Mouse (Mus musculus) cerebellum, adult 8-10 months (tissue): ENCODE measurements around the gene Rnf145.

ENCODE experiments used
- DNase-seq: peaks from one replicate; pipeline ENCODE4 v3.0.0; 2022

The Rnf145 gene

GRCm38 (mm10) chr11:44538101-44538500 lies 19.3 kb downstream of the Rnf145 start:
- DNase-seq: no peak

GRCm38 (mm10) chr11:44538501-44539290 lies 19.9 kb downstream of the Rnf145 start:
- no peak for DNase-seq

GRCm38 (mm10) chr11:44539291-44539930 lies 20.6 kb downstream of the Rnf145 start:
- DNase-seq: no peak

- DNase-seq: no peak
Measured at GRCm38 (mm10) chr11:44540243-44540642, 21.5 kb downstream of the Rnf145 start.

- no peak for DNase-seq
Measured at GRCm38 (mm10) chr11:44541280-44541679, 22.5 kb downstream of the Rnf145 start.

- no peak for DNase-seq
Measured at GRCm38 (mm10) chr11:44541813-44542212, 23.0 kb downstream of the Rnf145 start.

GRCm38 (mm10) chr11:44543593-44543992 lies 24.8 kb downstream of the Rnf145 start:
- no peak for DNase-seq

- no peak for DNase-seq
Measured at GRCm38 (mm10) chr11:44543996-44544395, 25.2 kb downstream of the Rnf145 start.

GRCm38 (mm10) chr11:44545181-44545580 lies 26.4 kb downstream of the Rnf145 start:
- DNase-seq: peak; percentile 4

- no peak for DNase-seq
Measured at GRCm38 (mm10) chr11:44546250-44546649, 27.5 kb downstream of the Rnf145 start.

GRCm38 (mm10) chr11:44547651-44548196 lies 29.0 kb downstream of the Rnf145 start:
- no peak for DNase-seq

- DNase-seq: no peak
Measured at GRCm38 (mm10) chr11:44548816-44549215, 30.1 kb downstream of the Rnf145 start.

GRCm38 (mm10) chr11:44549511-44550278 lies 30.9 kb downstream of the Rnf145 start:
- DNase-seq: no peak

- no peak for DNase-seq
Measured at GRCm38 (mm10) chr11:44550996-44551395, 32.2 kb downstream of the Rnf145 start.

- DNase-seq: no peak
Measured at GRCm38 (mm10) chr11:44554339-44554738, 35.6 kb downstream of the Rnf145 start.

- no peak for DNase-seq
Measured at GRCm38 (mm10) chr11:44558521-44558920, 39.8 kb downstream of the Rnf145 start.

GRCm38 (mm10) chr11:44559466-44559865 lies 40.7 kb downstream of the Rnf145 start:
- no peak for DNase-seq

- DNase-seq: peak; percentile 44
Measured at GRCm38 (mm10) chr11:44560396-44560795, 41.6 kb downstream of the Rnf145 start.

GRCm38 (mm10) chr11:44561476-44562015 lies 42.8 kb downstream of the Rnf145 start:
- no peak for DNase-seq

GRCm38 (mm10) chr11:44562389-44563135 lies 43.8 kb downstream of the Rnf145 start:
- DNase-seq: no peak

- DNase-seq: no peak
Measured at GRCm38 (mm10) chr11:44564245-44564864, 45.6 kb downstream of the Rnf145 start.

- no peak for DNase-seq
Measured at GRCm38 (mm10) chr11:44564940-44565339, 46.2 kb downstream of the Rnf145 start.
